Mouse (Mus musculus) frontal cortex, postnatal 25 days (tissue): ENCODE measurements around the gene Kazn.

Experiments used
- DNase-seq, 2 experiments: peaks; one replicate each; pipeline ENCODE4 v3.0.0; 2022; ENCODE audit warnings: low spot score in 2 of 2

Kazn gene

DNA sequence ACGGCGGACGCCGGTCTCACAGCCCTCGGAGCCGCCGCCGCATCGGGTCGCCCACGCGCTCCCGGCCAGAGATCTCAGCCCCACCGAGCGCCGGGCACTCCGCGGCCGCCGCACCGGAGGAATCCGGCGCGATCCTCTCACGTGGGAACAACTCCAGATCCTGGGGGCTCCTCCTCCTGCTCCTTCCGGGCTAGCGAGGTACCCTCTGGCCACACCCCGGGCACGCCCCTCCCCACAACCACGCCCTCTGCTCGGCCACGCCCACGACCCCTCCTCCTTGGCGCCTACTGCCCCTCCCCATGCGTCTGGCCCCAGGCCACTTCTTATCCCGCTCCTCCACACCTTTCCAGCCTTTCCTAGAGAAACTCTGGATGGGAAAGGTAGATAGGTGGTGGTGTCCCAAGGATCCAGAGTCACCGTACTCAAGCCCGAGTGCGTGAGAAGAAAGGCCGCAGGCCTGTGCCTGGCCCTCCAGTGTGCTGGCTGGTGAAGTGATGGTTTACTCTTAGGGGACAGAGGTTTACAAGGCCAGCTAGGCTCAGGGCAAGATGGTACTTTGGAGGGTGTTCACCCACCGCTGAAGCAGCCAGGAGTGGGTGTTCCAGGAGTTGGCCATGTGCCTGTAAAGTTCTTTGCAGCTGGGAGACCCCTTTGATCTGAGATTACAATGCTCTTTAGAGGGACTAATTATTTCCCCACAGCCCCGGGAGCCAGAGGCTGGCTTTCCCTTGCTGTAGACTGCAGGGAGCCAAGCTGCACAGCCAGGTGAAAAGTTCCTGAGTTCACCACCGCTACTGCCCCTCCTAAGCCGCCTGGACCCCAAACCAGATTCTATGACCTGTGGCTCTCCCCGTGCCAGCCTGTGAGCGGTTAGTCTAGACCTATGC lies at the start of gene Kazn:
Gene Kazn (minus strand): TSS at position 162 of the 887 bp plus-strand sequence.
- DNase-seq = peak; percentile 57 to 64

DNA sequence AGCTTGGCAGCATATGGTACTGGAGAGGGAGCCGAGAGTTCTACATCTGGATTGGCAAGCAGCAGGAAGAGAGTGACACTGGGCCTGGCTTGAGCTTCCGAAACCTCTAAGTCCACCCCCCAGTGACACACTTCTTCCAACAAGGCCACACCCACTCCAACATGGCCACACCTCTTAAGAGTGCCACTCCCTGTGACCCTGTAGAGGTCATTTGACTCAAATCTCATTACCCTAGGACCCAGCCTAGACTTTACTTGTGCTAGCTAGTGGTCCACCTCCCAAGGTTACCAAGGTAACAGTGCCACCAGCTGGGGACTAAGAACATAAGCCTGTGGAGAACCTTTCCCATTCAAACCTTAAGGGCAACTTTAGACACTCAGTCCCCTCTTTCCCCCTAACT lies 46.3 kb upstream of the Kazn start:
- no peak for DNase-seq

DNA sequence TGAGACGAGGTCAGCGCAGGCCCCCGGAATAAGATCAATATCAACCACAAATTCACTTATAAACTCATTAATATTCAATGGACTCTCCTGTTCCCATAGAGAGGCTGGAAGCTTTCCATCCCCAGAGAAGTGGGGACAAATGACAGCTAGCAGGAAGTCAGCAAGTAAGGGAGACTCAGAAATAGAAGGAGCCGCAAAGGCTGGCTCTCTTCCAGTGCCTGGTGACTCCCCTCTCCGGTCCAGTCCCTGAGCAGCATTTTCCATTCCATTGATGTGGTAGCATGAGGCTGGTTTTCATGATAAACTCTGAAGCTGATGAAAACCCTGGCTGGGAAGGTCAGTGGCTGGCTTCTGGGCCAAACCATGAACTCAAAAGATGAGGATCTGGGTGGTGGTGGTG lies 44.7 kb upstream of the Kazn start:
- DNase-seq = no peak

DNA sequence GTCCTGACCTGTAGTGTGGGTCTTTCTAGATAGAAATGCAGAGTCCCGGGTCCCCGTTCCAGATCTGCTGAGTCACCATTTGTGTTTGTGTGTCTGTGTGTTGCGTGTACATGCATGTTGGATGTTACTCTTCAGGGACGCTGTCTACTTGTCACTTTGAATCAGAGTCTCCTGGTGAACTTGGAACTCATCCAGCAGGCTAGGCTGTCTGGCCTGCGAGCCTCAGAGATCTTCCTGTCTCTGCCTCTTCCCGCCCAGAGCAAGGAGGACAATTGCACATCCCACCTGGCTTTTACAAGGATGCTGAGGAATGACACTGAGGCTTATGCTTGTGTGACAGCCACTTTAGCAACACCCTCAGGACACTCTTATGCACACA lies 39.0 kb upstream of the Kazn start:
- no peak for DNase-seq

DNA sequence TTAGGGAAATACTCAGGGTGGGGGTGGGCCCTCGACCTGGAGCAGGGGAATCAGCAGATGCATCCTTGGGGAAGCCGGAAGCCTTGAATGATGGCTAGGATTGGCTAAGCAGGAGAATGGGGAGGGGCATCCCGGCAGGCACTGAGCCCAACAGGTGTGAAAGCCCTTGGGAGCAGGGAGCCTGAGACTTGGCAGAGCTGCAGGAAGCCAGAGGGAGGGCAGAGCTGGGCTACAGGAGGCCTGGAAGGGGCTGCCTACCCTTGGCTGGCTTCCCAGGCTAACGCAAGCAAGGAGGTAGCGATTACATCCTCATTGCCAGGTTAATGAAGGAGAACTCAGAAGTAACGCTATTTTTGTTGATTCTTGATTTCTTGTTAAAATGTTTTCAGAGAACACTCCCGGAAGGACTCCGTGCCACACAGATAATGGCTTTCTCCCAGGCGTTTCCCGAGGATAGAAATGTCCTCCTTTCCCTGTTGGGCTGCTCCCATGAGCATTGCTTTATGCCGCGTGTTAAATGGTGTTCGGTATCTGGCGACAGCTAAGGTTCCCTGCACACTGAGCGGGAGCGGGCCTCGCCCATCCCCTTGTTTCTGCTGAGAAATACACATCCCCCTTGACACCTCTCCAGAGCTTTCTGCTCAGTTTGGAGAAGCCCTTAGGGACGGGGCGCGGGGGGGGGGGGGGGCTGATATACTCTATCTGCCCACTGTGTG lies 38.4 kb upstream of the Kazn start:
- DNase-seq = no peak

DNA sequence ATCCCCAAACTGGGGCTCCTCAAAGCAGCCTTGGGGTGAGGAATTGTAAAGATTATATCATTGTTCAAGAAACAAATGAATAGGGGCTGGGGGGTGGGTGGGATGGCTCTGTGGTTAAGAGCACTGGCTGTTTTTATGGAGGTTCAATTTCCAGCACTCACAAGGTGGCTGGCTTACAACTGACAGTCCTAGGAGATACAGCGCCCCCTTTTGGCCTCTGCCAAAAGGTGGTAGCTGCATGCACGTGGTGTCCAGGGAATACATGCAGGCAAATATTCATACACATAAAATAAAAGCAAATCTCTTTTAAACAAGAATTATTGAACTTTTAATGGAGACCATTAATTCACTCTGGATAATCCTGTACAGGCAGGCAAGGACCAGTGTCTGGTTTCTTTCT lies 36.0 kb upstream of the Kazn start:
- DNase-seq = no peak

DNA sequence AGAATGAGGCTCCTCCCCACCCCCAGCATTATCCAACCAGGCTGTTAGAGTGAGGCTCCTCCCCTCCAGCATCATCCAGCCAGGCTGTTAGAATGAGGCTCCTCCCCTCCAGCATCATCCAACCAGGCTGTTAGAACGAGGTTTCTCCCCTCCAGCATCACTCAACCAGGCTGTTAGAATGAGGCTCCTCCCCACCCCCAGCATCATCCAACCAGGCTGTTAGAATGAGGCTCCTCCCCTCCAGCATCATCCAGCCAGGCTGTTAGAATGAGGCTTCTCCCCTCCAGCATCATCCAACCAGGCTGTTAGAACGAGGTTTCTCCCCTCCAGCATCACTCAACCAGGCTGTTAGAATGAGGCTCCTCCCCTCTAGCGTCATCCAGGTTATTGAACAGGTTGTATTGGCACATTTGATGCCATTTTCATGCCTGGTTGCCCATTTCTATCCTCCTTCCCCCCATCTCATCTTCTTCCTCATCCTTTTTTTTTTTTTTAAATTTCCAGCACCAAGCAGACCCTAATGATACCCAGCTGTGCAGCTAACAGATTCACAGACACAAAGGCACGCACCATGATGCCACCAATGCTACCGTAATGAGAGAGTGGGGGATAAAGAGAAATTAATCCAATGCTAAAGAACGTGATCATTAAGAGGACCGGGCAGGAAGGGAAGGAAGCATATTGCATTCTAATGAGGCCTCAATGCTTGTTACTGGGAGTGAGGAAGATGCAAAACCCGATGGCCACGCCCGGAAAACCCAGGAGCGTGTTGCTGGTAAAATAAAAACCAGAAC lies 35.4 kb upstream of the Kazn start:
- DNase-seq = no peak

DNA sequence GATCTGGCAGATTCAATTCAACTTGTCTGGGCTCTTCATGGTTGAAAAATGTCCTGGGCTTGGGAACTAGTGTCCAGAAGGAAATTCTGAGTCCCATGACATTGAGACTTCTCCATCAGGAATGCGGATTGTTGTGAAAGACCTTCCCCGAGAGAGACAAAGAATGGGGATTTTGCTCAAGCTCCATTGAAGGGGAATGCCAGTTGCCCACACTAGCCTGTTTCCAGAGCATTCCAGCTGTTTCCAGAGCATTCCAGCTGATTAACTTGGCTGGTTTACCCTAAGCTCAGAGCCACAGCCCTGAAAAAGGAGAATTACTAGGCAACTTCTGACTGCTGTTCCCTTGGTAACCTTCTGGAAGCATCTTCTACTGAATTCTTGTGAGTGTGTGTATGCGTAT lies 32.3 kb upstream of the Kazn start:
- DNase-seq = no peak

DNA sequence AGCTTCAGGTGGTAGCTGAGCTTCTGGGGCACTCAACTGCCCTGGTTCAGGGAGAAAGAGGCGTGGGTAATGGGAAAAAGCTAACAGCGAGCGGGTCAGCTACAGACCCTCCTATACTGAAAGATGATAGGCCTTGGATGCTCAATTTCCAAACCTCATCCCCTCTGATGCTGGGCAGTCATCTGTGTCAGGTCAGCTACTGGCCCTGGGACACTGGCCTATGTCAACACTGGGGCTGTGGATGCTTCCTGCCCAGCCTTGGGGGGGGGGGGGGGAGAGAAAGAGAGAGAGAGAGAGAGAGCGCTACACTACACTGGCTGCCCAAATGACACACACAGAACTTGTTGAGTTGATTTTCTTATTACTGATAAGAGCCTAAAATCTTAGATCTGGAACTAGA lies 28.6 kb upstream of the Kazn start:
- DNase-seq = no peak

DNA sequence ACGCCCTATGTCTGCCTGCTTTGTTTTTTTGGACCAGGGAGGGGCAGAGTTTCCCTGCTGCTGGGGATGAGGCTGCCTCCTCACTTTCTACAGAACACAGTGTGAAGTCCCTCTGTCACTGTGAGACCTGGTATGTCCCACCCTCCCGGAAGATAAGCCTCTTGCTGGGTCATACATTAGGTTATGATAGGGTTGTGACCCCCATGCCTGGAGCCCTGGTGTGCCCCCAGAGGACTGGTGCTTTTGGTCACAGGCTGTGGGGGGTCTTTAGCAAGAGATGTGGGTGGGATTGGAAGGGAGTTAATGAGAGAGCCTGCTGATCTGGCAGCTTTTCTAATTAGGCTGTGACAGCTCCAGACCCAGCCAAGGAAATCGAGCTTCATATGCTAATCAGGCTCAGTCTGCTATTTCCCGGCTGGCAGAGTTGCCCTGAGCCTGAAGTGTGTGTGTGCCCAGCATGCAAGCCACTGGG lies 28.2 kb upstream of the Kazn start:
- no peak for DNase-seq

DNA sequence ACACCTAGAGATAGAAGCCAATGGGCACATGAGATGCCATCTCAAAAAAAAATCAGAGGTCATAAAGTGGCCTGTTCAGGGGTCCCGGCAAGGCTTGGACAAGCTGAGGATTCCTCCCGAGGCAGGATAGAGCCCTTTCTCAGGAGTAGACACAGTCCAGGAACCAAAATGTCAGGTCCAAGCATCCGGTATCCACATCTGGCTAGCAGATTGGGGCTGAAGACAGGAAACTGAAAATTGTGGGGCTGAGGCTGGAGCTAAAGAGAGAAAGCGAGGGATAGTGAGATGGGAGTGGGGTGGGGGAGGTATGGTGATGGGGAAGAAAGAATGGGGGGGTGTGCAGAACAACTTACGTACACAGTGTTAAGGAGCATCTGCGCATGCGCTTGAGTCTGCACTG lies 25.1 kb upstream of the Kazn start:
- DNase-seq = no peak

DNA sequence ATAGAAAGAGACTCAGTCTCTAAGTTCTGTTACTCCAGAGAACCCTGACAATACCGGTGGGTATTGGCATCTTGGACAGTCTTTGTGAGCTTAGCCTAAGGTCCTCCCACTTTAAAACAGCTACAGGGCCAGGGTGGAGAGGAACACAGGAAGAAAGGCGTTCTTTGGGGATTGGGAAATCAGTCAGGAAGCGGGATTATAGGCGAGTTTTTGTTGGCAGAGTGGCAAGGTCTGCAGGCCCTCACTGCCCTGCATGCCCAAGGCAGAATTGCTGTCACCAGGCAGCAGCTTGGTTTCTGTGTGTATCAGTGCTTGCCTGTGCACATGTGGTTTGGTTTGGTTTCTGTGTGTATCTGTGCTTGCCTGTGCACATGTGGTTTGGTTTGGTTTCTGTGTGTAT lies 22.5 kb upstream of the Kazn start:
- DNase-seq = no peak

DNA sequence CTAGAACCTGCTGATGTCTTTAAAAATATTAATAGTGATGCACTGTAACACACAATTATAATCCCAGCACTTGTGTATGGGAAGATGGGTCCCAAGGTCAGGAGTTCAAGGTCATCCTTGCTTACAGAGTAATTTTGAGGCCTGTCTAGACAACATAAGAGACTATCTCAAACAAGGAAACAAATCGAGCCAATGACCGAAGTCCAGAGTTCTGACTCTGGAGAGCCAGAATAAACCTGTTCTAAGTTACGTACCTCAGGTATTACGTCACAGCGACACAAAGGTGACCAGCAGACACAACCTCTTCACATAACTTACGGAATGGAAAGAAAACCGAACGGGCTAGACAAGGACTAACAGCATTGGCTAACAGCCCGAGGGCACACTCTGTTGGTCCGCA lies 19.5 kb upstream of the Kazn start:
- no peak for DNase-seq

DNA sequence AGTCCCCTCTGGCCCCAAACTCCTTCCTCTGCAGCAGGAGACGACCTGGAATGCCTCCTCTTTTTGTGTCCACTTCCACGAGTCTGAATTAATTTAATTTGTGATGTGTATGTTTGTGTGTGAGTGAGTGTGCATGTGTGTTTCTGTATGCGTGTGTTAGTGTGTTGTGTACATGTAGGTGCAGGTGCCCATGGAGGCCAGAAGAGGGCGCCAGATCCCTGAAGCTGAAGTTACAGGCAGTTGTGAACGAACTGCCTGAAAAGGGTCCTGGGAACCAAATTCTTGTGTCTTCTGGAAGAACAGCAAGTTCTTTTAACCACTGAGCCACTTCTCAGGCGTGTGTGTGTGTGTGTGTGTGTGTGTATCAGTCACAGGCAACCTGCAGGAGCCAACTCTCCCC lies 14.9 kb upstream of the Kazn start:
- DNase-seq = no peak

DNA sequence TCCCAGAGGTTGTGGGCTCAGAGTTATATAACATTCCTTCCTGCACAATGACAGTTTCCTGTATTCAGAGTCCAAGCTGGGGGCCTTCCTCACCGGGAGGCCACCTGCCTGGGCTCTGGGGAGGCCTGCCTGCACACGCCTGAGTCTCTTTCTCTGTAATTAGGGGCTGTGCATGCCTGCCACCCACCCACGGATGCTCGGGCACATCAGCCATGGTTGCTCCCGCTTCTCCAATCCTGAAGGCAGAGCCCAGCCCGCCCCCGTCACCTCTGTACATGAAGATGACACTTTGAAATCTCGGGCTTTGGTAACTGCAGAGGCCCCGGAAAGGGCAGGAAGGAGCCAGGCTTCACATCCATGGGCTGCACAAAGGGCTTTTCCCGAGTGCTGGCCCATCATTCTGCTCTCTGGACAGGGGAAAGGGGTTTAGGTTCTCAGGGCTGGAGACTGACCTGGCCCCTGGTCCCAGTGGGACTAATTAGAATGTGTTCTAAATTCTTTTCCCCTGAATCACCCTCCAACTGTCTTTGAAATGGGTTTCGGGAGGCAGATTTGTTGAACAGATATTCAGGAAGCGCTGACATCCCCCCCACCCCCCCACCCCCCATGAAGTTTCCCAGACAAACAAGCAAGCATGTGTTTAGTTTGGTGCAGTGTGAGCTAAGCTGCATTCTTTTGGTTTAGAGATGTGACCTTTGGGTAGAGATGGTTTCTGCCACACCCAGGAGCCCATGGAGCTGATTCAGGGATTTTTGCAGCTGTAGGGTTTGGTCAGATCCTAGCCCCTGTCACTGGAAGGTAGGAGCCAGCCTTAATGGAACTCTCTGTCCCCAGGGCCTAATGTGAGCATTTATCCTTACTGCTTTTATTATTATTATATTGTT lies 12.5 kb upstream of the Kazn start:
- DNase-seq = no peak

DNA sequence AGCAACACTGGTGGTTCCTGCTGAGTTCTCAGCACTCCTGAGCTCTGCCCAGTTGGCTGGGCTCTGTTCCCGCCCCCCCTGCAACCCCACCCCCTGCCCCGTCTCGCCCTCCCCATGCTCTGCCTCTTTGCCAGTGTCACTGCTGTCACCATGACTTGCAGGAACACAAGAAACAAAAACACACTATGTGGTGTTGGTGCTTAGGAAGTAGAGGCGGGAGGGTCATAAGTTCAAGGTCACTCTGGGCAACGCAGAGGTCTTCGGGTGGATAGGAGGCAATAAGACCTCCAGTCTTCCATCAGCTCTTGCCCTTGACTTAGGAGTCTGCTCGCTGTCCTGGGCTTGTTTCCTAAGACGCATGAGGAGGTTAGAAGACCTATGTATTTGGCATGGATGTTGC lies 10.9 kb upstream of the Kazn start:
- no peak for DNase-seq

DNA sequence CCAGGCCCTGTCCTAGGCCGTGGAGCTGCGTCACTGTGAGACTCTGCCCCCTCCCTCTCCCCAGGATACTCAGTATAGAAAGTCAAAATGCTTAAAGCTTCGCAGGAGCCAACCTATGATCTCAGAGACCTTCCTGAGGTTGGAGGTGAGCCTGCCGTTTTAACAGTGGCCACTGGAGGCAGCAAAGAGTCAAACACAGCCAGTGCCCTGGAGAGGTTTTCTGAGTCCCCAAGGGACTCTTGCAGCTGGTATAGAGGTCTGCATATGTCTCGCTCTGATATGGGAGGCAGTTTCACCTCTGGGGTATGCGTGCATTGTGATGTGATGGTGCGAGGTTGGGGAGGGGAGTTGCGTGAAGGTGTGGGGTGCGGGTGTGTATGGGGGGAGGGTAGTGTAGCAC lies 10.2 kb upstream of the Kazn start:
- peak in 1 of 2 experiments; percentile 42 for DNase-seq

DNA sequence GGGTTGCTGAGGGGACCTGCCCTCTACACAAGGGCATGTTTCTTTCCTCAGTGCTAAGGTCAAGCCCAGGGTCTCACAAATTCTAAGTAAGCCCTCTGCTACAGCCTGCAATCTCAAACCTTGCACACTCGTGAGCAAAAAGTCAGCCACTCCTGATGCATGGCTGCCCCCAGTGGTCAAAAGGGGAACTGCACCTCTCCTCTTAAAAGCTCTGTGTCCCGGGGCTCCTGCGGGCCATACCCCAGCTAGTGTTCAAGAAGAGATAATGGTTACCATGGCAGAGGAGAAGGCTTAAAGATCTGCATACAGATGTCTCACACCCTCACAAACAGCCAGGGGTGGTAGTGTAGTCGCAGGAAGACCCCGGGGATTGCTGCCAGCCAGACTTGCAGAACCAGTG lies 9.2 kb upstream of the Kazn start:
- DNase-seq = peak; percentile 80 to 82

DNA sequence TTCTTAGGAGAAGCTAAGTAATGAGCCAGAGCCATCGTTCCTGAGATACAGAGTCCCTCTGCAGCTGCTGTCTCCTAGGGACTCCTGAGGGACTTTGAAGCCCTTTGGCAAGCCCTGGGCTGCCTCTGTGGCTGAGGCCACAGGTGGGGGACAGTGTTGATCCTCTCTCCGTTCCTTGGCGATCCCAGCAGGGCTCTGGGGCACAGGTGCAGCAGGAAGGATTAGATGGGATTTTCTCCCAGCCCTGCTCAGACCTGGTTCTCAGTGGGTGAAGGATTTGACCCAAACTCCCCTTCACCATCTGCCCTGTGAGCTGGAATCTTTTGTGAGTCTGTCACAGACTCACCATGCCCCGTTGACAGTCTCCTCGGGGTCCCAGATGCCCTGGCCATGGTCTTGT lies 7.5 kb upstream of the Kazn start:
- no peak for DNase-seq

DNA sequence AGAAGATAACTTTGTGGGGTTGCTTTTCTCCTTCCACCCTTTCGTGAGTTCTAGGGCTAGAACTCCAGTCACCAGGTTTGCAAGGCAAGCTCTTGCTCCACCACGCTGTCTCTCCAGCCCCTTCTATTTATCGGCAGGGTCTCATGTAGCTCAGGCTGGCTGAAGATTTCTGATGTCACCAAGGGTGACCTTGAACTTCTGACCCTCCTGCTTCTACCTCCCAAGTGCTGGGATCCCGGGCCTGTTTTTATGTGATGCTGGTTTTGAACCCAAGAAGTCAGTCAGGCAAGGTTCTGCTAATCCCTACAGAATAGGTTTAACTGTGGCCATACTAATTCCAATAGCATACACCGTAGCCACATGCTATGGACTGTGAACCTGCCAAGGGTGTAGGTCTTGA lies 5.4 kb upstream of the Kazn start:
- DNase-seq = no peak

DNA sequence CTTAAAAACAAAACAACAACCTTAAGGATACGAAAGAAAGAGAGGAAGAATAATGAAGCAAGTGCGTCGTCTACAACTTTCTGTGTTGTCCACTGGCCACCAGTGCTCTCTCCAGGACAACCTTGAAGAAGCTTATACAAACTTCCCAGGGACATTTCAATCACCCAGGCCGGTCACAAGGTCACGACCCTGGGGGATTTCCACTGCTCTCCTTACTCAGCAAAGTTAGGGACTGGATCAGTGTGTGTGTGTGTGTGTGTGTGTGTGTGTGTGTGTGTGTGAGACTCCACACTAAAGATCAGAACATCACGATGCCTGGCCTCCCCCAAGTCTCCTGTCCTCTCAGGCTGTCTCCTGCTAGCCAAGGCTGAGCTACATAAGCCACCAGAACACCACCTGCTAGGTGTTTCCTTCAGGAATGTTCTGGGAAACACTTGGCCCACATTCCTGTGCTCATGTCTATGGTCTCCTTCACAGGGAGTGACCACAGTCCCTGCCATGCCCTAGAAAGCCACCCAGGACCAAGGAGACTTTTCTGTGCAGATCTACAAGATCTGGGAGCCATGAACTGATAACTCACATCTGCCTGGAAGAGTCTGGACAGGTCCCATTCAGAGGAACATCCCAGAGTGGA lies 3.7 kb upstream of the Kazn start:
- no peak for DNase-seq
